Mouse (Mus musculus): ENCODE data around the gene Atp6v0a1. TPM values are rescaled to one million over a fixed set of nuclear protein-coding genes. Genes with fewer than 3 reads are reported as not detected.

The Atp6v0a1 gene
- polyA plus RNA-seq, 1 experiment from 2014 or later: 40.3 TPM

DNA sequence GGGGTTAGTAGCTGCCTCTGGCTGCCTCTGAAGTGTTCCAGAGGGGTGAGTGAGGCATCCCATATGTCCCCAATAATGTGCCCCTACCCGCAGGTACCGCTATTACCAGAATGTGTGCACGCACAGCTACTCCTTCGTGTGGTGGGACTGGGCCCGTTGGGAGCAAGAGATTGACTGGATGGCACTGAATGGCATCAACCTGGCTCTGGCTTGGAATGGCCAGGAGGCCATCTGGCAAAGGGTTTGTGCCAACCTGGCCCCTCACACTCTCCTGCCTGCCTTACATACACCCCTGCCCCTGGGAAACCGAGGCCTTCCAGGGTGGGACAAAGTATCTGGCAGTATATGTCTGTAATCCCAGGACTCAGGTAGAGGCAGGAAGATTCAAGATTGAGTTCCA is 61.7 kb downstream of the Atp6v0a1 start:
- Histone ChIP-seq H3K4me2 (replicated peaks) (peak overlapping the region; percentile 96; the same call in 1 of the 2 replicates), H3K4me3 (replicated peaks) (peak overlapping the region; percentile 74), H3K9me3 (replicated peaks) (no peaks in the 10 kb centered on the region), H3K4me1 (peaks cover 25% of the 10 kb centered on the region), H3K9ac (no peak overlapping the region), H3K27ac (replicated peaks) (no peak overlapping the region), H3K27me3 (peaks cover 6% of the 10 kb centered on the region; the same call in 1 of the 2 replicates), H3K36me3 (no peaks in the 10 kb centered on the region)
- WGBS: 71% methylated on average over 6 of the region's 6 CpGs
- no peak for ATAC-seq (ENCODE audit: insufficient number of reproducible peaks, low FRiP score, low TSS enrichment, low read depth)

DNA sequence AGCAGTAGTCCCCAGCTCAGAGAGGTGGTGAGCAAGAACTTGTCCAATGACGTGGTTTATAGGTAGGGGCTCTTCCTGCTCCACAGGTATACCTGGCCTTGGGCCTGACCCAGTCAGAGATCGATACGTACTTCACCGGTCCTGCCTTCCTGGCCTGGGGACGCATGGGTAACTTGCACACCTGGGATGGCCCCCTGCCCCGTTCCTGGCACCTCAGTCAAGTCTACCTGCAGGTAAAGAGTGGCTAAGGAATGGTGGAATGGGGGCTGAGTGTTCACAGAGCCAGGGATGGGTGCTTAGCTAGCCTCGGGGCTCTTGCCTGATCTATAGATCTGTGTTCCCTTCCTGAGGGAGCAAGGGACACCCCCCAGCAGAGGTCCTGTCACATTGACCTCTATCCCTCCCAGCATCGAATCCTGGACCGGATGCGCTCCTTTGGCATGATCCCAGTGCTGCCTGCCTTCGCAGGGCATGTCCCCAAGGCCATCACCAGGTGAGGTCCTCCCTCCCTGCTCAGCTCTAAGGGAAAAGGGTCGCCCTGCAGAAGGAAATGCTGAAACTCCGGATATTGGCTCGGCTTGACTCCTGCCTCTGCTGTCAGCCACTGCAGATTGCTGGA is 62.7 kb downstream of the Atp6v0a1 start:
- Histone ChIP-seq H3K27ac (replicated peaks) (no peak overlapping the region), H3K4me1 (peaks cover 16% of the 10 kb centered on the region), H3K4me2 (replicated peaks) (no peak overlapping the region), H3K9me3 (replicated peaks) (no peaks in the 10 kb centered on the region), H3K9ac (no peak overlapping the region), H3K27me3 (peaks cover 13% of the 10 kb centered on the region), H3K4me3 (replicated peaks) (no peak overlapping the region), H3K36me3 (no peaks in the 10 kb centered on the region)
- 69% methylated on average over 14 of the region's 14 CpGs for WGBS
- ATAC-seq (ENCODE audit: insufficient number of reproducible peaks, low FRiP score, low TSS enrichment, low read depth): no peak

- Histone ChIP-seq H3K9me3 (replicated peaks) (no peaks in the 10 kb centered on the region), H3K27me3 (peaks cover 50% of the 10 kb centered on the region), H3K4me3 (replicated peaks) (no peak within 1 kb of the TSS), H3K27ac (replicated peaks) (no peak within 1 kb of the TSS), H3K4me1 (peaks cover 18% of the 10 kb centered on the region), H3K9ac (no peak within 1 kb of the TSS), H3K4me2 (replicated peaks) (no peak within 1 kb of the TSS), H3K36me3 (no peaks in the 10 kb centered on the region)
- ATAC-seq (ENCODE audit: insufficient number of reproducible peaks, low FRiP score, low TSS enrichment, low read depth): no peak
- WGBS: 64% methylated on average over 9 of the region's 9 CpGs
Observed at GRCm38 (mm10) chr11:101078121-101078520, 68.9 kb downstream of the Atp6v0a1 start, which contains the start of gene Hsd17b1. Gene Hsd17b1 (plus strand): TSS chr11:101078411.

GRCm38 (mm10) chr11:101079746-101080145 is 70.5 kb downstream of the Atp6v0a1 start:
- H3K4me3 ChIP-seq (replicated peaks): peak overlapping the region; percentile 28
- peaks cover 28% of the 10 kb centered on the region for H3K4me1 ChIP-seq
- 4% methylated on average over 27 of the region's 27 CpGs for WGBS
- H3K9ac ChIP-seq: no peak overlapping the region
- no peak for ATAC-seq (ENCODE audit: insufficient number of reproducible peaks, low FRiP score, low TSS enrichment, low read depth)
- peaks cover 50% of the 10 kb centered on the region for H3K27me3 ChIP-seq
- H3K27ac ChIP-seq (replicated peaks): no peak overlapping the region
- H3K4me2 ChIP-seq (replicated peaks): peak overlapping the region; percentile 41
- peaks cover 4% of the 10 kb centered on the region; the same call in 1 of the 2 replicates for H3K36me3 ChIP-seq
- no peaks in the 10 kb centered on the region for H3K9me3 ChIP-seq (replicated peaks)

DNA sequence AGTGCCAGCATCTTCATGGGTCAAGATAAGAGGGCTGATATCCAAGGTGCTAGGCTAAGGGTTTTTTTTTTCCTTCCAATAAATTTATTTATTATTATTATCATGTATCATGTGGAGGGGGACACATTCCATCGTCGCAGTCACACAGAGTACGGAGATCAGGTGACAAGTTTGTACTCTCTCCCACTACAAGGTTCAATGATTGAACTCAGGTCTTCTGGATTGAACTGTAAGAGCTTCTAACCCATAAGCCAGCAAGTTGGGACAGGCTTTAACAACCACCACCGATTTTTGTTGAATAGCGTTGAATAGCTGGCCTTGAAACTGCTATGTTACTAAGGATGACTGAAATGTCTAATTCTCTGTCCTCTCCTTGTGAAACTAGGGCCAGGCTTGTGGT is 71.2 kb downstream of the Atp6v0a1 start:
- 61% methylated on average over 5 of the region's 5 CpGs for WGBS
- H3K36me3 ChIP-seq: peaks cover 8% of the 10 kb centered on the region; the same call in 1 of the 2 replicates
- no peak for ATAC-seq (ENCODE audit: insufficient number of reproducible peaks, low FRiP score, low TSS enrichment, low read depth)
- no peak overlapping the region for H3K9ac ChIP-seq
- no peak overlapping the region for H3K4me3 ChIP-seq (replicated peaks)
- no peaks in the 10 kb centered on the region for H3K9me3 ChIP-seq (replicated peaks)
- H3K27me3 ChIP-seq: peaks cover 50% of the 10 kb centered on the region
- H3K4me2 ChIP-seq (replicated peaks): no peak overlapping the region
- no peak overlapping the region for H3K27ac ChIP-seq (replicated peaks)
- peaks cover 28% of the 10 kb centered on the region for H3K4me1 ChIP-seq

DNA sequence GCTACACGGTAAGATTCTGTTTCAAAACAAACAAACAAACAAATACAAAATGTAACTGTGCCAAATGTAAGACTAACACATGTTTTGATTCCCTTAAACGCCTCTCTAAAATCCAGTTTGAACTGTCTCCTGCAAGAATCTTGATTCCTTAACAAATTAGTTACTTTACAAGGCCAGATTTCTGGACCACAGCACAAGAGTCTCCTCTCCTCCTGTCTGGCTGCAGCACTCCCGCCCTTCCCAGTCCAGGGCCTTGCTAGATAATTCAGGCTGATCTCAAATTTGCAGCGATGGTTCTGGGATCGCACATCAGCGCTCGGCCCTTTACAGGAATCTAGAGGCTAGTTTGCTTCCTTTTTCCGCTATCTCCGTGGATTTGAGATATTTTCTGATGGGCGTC is 72.4 kb downstream of the Atp6v0a1 start:
- Histone ChIP-seq H3K27ac (replicated peaks) (peak overlapping the region; percentile 90), H3K36me3 (peaks cover 14% of the 10 kb centered on the region; the same call in 1 of the 2 replicates), H3K4me1 (peaks cover 39% of the 10 kb centered on the region), H3K9ac (peak overlapping the region; percentile 28), H3K27me3 (peaks cover 45% of the 10 kb centered on the region), H3K4me3 (replicated peaks) (peak overlapping the region; percentile 71), H3K4me2 (replicated peaks) (peak overlapping the region; percentile 97), H3K9me3 (replicated peaks) (no peaks in the 10 kb centered on the region)
- 7% methylated on average over 10 of the region's 10 CpGs for WGBS
- ATAC-seq (ENCODE audit: insufficient number of reproducible peaks, low FRiP score, low TSS enrichment, low read depth): no peak

- peak; percentile 91 for ATAC-seq (ENCODE audit: insufficient number of reproducible peaks, low FRiP score, low TSS enrichment, low read depth)
- Histone ChIP-seq H3K4me3 (replicated peaks) (peak within 1 kb of the TSS; percentile 71), H3K9me3 (replicated peaks) (no peaks in the 10 kb centered on the region), H3K36me3 (peaks cover 14% of the 10 kb centered on the region; the same call in 1 of the 2 replicates), H3K9ac (peak within 1 kb of the TSS; percentile 88), H3K4me1 (peaks cover 42% of the 10 kb centered on the region), H3K4me2 (replicated peaks) (peak within 1 kb of the TSS; percentile 97), H3K27ac (replicated peaks) (peak within 1 kb of the TSS; percentile 92), H3K27me3 (peaks cover 38% of the 10 kb centered on the region)
- under 1% methylated on average over 51 of the region's 51 CpGs for WGBS
Observed at GRCm38 (mm10) chr11:101082208-101083082, 73.2 kb downstream of the Atp6v0a1 start, which contains the start of gene Coasy. Gene Coasy (plus strand): TSS chr11:101082565.

- peak overlapping the region; percentile 71 for H3K4me3 ChIP-seq (replicated peaks)
- WGBS: 30% methylated on average over 19 of the region's 19 CpGs
- peak overlapping the region; percentile 88 for H3K9ac ChIP-seq
- peak overlapping the region; percentile 92 for H3K27ac ChIP-seq (replicated peaks)
- H3K4me2 ChIP-seq (replicated peaks): peak overlapping the region; percentile 97
- H3K4me1 ChIP-seq: peaks cover 49% of the 10 kb centered on the region
- no peak for ATAC-seq (ENCODE audit: insufficient number of reproducible peaks, low FRiP score, low TSS enrichment, low read depth)
- H3K27me3 ChIP-seq: peaks cover 30% of the 10 kb centered on the region
- H3K9me3 ChIP-seq (replicated peaks): no peaks in the 10 kb centered on the region
- peaks cover 14% of the 10 kb centered on the region; the same call in 1 of the 2 replicates for H3K36me3 ChIP-seq
Observed at GRCm38 (mm10) chr11:101083083-101083697, 73.9 kb downstream of the Atp6v0a1 start.

- Histone ChIP-seq H3K27me3 (peaks cover 20% of the 10 kb centered on the region), H3K4me2 (replicated peaks) (no peak overlapping the region), H3K27ac (replicated peaks) (no peak overlapping the region), H3K9ac (0 out of 2 replicates have a peak overlapping the region, but pooled peaks have one; percentile 3), H3K36me3 (peaks cover 22% of the 10 kb centered on the region), H3K4me1 (peaks cover 53% of the 10 kb centered on the region), H3K9me3 (replicated peaks) (no peaks in the 10 kb centered on the region), H3K4me3 (replicated peaks) (no peak overlapping the region)
- no peak for ATAC-seq (ENCODE audit: insufficient number of reproducible peaks, low FRiP score, low TSS enrichment, low read depth)
- 73% methylated on average over 14 of the region's 14 CpGs for WGBS
Observed at GRCm38 (mm10) chr11:101084246-101084645, 75.0 kb downstream of the Atp6v0a1 start.

- H3K27me3 ChIP-seq: peaks cover 14% of the 10 kb centered on the region
- 90% methylated on average over 12 of the region's 12 CpGs for WGBS
- H3K9ac ChIP-seq: no peak overlapping the region
- peaks cover 28% of the 10 kb centered on the region for H3K36me3 ChIP-seq
- no peak for ATAC-seq (ENCODE audit: insufficient number of reproducible peaks, low FRiP score, low TSS enrichment, low read depth)
- no peak overlapping the region for H3K4me3 ChIP-seq (replicated peaks)
- H3K9me3 ChIP-seq (replicated peaks): no peaks in the 10 kb centered on the region
- no peak overlapping the region for H3K27ac ChIP-seq (replicated peaks)
- peaks cover 49% of the 10 kb centered on the region for H3K4me1 ChIP-seq
- no peak overlapping the region for H3K4me2 ChIP-seq (replicated peaks)
Observed at GRCm38 (mm10) chr11:101084811-101085210, 75.6 kb downstream of the Atp6v0a1 start.

All from embryonic facial prominence, embryonic 15.5 days (tissue).